Mouse (Mus musculus): ENCODE results near the gene Mcm3ap.

- no peak for TF ChIP-seq GATA1 (IDR thresholded peaks at IDR 0.05; ENCODE audit: low read length)
- TF ChIP-seq TAL1 (IDR thresholded peaks at IDR 0.05; ENCODE audit: low read length), result no peak
These were observed 44.3 kb downstream of the Mcm3ap start for GRCm38 (mm10) chr10:76512965-76513583.

Data from erythroblast, embryonic 14.5 days (primary cell).